Mouse (Mus musculus): ENCODE results near the gene Caprin1. TPM values are rescaled to one million over a fixed set of nuclear protein-coding genes. Genes with fewer than 3 reads are reported as not detected.

Caprin1 gene
- polyA plus RNA-seq, 2 experiments, result 71.3 to 118 TPM

DNA sequence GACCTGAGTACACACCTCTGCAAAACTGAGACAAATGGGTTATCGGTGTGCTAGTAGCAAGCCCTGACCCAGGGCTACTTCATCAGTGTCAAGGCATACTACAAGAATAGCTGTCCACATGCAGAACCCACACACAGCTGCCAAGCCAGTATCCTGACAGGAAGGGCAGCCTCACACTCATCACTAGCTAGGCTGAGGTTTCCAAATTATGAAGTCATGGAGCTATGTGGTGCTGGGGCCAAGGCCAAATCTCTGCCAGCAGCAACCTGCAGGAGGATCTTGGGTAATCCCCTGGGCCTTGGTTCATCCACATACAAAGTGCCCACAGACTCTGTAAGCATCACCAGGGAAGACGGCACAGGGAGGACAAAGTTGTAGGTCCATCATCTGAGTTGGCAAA is 53.9 kb downstream of the Caprin1 start:
- Histone ChIP-seq H3K4me3 (ENCODE audit: insufficient read depth in 1 of 2, low read depth in 2 of 2, low read length in 2 of 2) (no peak overlapping the region), H3K4me2 (ENCODE audit: low read depth) (no peak overlapping the region), H3K9me3 (ENCODE audit: control insufficient read depth, low read length) (no peaks in the 10 kb centered on the region), H3K9ac (replicated peaks) (no peak overlapping the region), H3K27me3 (ENCODE audit: control insufficient read depth, insufficient read depth, low read length) (no peaks in the 10 kb centered on the region), H3K36me3 (replicated peaks; ENCODE audit: control insufficient read depth, insufficient read depth, low read depth) (peaks cover 25% of the 10 kb centered on the region), H3K4me1 (replicated peaks; ENCODE audit: control insufficient read depth in 2 of 2, insufficient read depth in 2 of 2, low read length in 1 of 2) (no peaks in the 10 kb centered on the region), H3K27ac (no peak overlapping the region)
- no peak for TF ChIP-seq EP300 (IDR thresholded peaks at IDR 0.05; ENCODE audit: low read depth)
- no peak for TF ChIP-seq CTCF (IDR thresholded peaks at IDR 0.05; ENCODE audit: low read depth)
- ATAC-seq (ENCODE audit: insufficient read depth) (no peak), DNase-seq (ENCODE audit: low read depth in 3 of 3, low spot score in 3 of 3) (no peak)
- 92% methylated on average over 2 of the region's 2 CpGs for WGBS (ENCODE audit: insufficient replicate concordance)

DNA sequence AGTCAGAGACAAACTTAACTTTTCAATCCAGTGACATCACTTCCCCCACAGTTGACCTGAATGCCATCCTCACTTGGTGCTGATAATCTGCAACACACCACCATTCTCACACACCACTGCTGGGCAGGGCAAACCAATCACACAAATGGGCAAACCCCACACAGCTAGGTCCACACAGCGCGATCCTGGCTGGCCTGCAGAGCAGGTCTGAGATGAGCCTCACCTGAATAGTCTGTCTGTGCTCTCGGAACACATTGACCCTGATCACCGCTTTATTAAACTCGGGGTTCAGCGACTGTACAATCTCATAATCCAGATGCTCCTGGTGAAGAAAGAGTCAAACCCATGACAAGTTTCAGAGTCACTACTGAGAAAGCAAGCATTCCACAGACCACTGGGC is 54.6 kb downstream of the Caprin1 start:
- no peak overlapping the region for H3K9ac ChIP-seq (replicated peaks)
- H3K4me1 ChIP-seq (replicated peaks; ENCODE audit: control insufficient read depth in 2 of 2, insufficient read depth in 2 of 2, low read length in 1 of 2), result no peaks in the 10 kb centered on the region
- no peak for DNase-seq (ENCODE audit: low read depth in 3 of 3, low spot score in 3 of 3)
- H3K36me3 ChIP-seq (replicated peaks; ENCODE audit: control insufficient read depth, insufficient read depth, low read depth), result peaks cover 25% of the 10 kb centered on the region
- H3K27me3 ChIP-seq (ENCODE audit: control insufficient read depth, insufficient read depth, low read length), result no peaks in the 10 kb centered on the region
- H3K4me3 ChIP-seq (ENCODE audit: insufficient read depth in 1 of 2, low read depth in 2 of 2, low read length in 2 of 2), result no peak overlapping the region
- ATAC-seq (ENCODE audit: insufficient read depth), result no peak
- no peaks in the 10 kb centered on the region for H3K9me3 ChIP-seq (ENCODE audit: control insufficient read depth, low read length)
- TF ChIP-seq EP300 (IDR thresholded peaks at IDR 0.05; ENCODE audit: low read depth) (no peak), CTCF (IDR thresholded peaks at IDR 0.05; ENCODE audit: low read depth) (no peak)
- no peak overlapping the region for H3K4me2 ChIP-seq (ENCODE audit: low read depth)
- no peak overlapping the region for H3K27ac ChIP-seq
- WGBS (ENCODE audit: insufficient replicate concordance), result 88% methylated on average over 6 of the region's 6 CpGs

DNA sequence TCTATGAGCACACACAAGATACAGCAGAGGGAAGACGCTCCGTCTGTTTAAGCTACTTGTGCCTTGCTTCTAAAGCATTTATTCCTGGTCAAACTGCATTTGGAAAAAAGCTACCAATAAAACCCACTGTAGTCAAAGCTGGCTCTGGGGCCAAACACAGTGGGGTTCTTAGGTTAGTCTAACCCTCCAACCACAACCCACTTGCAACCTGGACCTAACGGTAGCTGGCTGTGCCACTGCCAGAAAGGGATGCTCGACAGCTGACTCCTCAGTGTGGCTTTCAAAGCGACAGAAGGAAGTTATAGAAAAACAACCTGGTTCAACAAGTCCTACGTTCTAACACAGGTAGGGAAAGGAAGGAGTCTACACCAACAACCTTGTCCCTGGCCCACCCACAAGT is 66.0 kb downstream of the Caprin1 start:
- no peaks in the 10 kb centered on the region for H3K9me3 ChIP-seq (ENCODE audit: control insufficient read depth, low read length)
- no peak for TF ChIP-seq EP300 (IDR thresholded peaks at IDR 0.05; ENCODE audit: low read depth)
- no peak for TF ChIP-seq CTCF (IDR thresholded peaks at IDR 0.05; ENCODE audit: low read depth)
- no peak overlapping the region for H3K4me2 ChIP-seq (ENCODE audit: low read depth)
- H3K27ac ChIP-seq, result no peak overlapping the region
- WGBS (ENCODE audit: insufficient replicate concordance), result 70% methylated on average over 6 of the region's 6 CpGs
- no peak overlapping the region for H3K9ac ChIP-seq (replicated peaks)
- DNase-seq (ENCODE audit: low read depth in 3 of 3, low spot score in 3 of 3), result no peak
- H3K27me3 ChIP-seq (ENCODE audit: control insufficient read depth, insufficient read depth, low read length), result no peaks in the 10 kb centered on the region
- no peak overlapping the region for H3K4me3 ChIP-seq (ENCODE audit: insufficient read depth in 1 of 2, low read depth in 2 of 2, low read length in 2 of 2)
- ATAC-seq (ENCODE audit: insufficient read depth), result no peak
- H3K36me3 ChIP-seq (replicated peaks; ENCODE audit: control insufficient read depth, insufficient read depth, low read depth), result peaks cover 14% of the 10 kb centered on the region
- H3K4me1 ChIP-seq (replicated peaks; ENCODE audit: control insufficient read depth in 2 of 2, insufficient read depth in 2 of 2, low read length in 1 of 2), result no peaks in the 10 kb centered on the region

DNA sequence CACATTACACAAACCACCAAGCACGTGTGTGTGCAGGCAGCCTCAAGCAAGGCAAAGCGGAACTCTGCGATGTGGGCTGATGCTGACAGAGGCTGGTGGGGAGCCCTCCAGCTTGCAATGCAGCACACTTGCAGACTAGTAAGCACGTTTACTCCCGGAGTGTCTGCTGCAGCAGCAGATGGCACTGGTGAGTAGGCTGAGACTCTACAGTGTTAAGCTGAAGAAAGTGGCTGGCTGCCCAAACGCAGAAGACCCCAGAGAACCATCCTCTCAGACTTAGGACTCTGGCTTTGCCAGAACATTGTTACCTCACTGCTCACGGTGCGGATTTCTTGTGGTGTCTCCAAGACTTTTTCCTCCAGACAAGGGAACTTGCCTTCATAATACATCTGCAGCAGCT is 66.5 kb downstream of the Caprin1 start:
- Histone ChIP-seq H3K27me3 (ENCODE audit: control insufficient read depth, insufficient read depth, low read length) (no peaks in the 10 kb centered on the region), H3K9me3 (ENCODE audit: control insufficient read depth, low read length) (no peaks in the 10 kb centered on the region), H3K27ac (no peak overlapping the region), H3K4me3 (ENCODE audit: insufficient read depth in 1 of 2, low read depth in 2 of 2, low read length in 2 of 2) (no peak overlapping the region), H3K4me1 (replicated peaks; ENCODE audit: control insufficient read depth in 2 of 2, insufficient read depth in 2 of 2, low read length in 1 of 2) (no peaks in the 10 kb centered on the region), H3K4me2 (ENCODE audit: low read depth) (no peak overlapping the region), H3K36me3 (replicated peaks; ENCODE audit: control insufficient read depth, insufficient read depth, low read depth) (peaks cover 14% of the 10 kb centered on the region), H3K9ac (replicated peaks) (no peak overlapping the region)
- TF ChIP-seq CTCF (IDR thresholded peaks at IDR 0.05; ENCODE audit: low read depth), result no peak
- no peak for TF ChIP-seq EP300 (IDR thresholded peaks at IDR 0.05; ENCODE audit: low read depth)
- WGBS (ENCODE audit: insufficient replicate concordance), result 85% methylated on average over 8 of the region's 8 CpGs
- ATAC-seq (ENCODE audit: insufficient read depth) (no peak), DNase-seq (ENCODE audit: low read depth in 3 of 3, low spot score in 3 of 3) (no peak)

DNA sequence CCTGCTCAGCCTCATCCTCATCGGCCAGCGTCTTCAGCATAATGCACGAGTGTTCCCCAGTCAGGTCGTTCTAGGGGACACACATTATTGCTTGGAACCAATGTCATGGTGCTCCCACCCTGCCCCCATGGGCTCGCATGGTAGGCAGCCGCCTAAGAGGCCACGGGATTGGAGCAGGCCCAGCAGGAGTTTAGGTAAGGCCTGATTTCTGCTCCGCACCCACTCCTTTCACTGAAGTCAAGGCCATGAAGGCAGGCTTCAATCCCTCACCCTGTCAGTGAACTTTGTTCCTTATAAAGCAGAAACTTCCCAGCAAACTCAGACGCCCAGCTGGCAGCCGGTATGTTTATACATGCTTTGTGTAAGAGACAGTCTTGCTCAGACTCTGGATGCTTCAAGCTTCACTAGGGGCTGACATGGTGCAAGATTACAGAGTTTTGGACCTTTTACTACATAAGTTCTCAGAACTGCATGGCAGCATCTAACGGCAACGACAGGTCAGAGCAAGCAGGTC is 69.4 kb downstream of the Caprin1 start:
- ATAC-seq (ENCODE audit: insufficient read depth) (no peak), DNase-seq (ENCODE audit: low read depth in 3 of 3, low spot score in 3 of 3) (no peak)
- Histone ChIP-seq H3K4me2 (ENCODE audit: low read depth) (no peak overlapping the region), H3K4me1 (replicated peaks; ENCODE audit: control insufficient read depth in 2 of 2, insufficient read depth in 2 of 2, low read length in 1 of 2) (no peaks in the 10 kb centered on the region), H3K27ac (no peak overlapping the region), H3K9ac (replicated peaks) (no peak overlapping the region), H3K27me3 (ENCODE audit: control insufficient read depth, insufficient read depth, low read length) (no peaks in the 10 kb centered on the region), H3K4me3 (ENCODE audit: insufficient read depth in 1 of 2, low read depth in 2 of 2, low read length in 2 of 2) (no peak overlapping the region), H3K36me3 (replicated peaks; ENCODE audit: control insufficient read depth, insufficient read depth, low read depth) (peaks cover 20% of the 10 kb centered on the region), H3K9me3 (ENCODE audit: control insufficient read depth, low read length) (no peaks in the 10 kb centered on the region)
- TF ChIP-seq CTCF (IDR thresholded peaks at IDR 0.05; ENCODE audit: low read depth) (no peak), EP300 (IDR thresholded peaks at IDR 0.05; ENCODE audit: low read depth) (no peak)
- WGBS (ENCODE audit: insufficient replicate concordance), result 78% methylated on average over 12 of the region's 12 CpGs
